Mouse (Mus musculus) adrenal gland, postnatal 10 days (tissue): ENCODE results near the gene Slc16a5. TPM values are rescaled to one million over a fixed set of nuclear protein-coding genes. Genes with fewer than 3 reads are reported as not detected.

Experiments
- DNase-seq: peaks from one replicate; pipeline ENCODE4 v3.0.0; 2021; ENCODE audit warnings: mixed read lengths
- long read RNA-seq, 2 experiments: library from polyadenylated mRNA; stranded (forward); transcript quantifications; one replicate each; pipeline ENCODE4 v2.0.0; 2021
- total RNA-seq, 2 experiments: library from RNA; stranded (reverse); gene quantifications; 2 replicates each; pipeline ENCODE4 v1.2.3; 2021

Gene Slc16a5
- 1 to 10 TPM in 1 of 2 experiments, under 1 TPM in 1; 0.88 to 3.5 TPM for total RNA-seq
- long read RNA-seq, experiment 1, partial matches to known transcripts = 0 of 3 reads
- long read RNA-seq, experiment 1, other reads (novel, unspliced or antisense) = 3 of 3 reads
- long read RNA-seq, experiment 2, partial matches to known transcripts = 0 of 1 reads
- long read RNA-seq, experiment 2, other reads (novel, unspliced or antisense) = 1 of 1 reads

GRCm38 (mm10) chr11:115462243-115462891 lies at the start of gene Slc16a5:
Gene Slc16a5, plus strand, starts transcription at chr11:115462474.
- no peak for DNase-seq

- DNase-seq = peak; percentile 96
Measured at GRCm38 (mm10) chr11:115419531-115420237, 42.6 kb upstream of the Slc16a5 start, which contains the start of the genes Atp5h and Kctd2. Gene Atp5h, minus strand, starts transcription at chr11:115419962. Gene Kctd2, plus strand, starts transcription at chr11:115420128.

GRCm38 (mm10) chr11:115420336-115421190 lies 41.7 kb upstream of the Slc16a5 start:
- peak; percentile 77 for DNase-seq

GRCm38 (mm10) chr11:115421328-115421727 lies 40.9 kb upstream of the Slc16a5 start:
- DNase-seq = no peak

GRCm38 (mm10) chr11:115421972-115422371 lies 40.3 kb upstream of the Slc16a5 start:
- no peak for DNase-seq

- DNase-seq = no peak
Measured at GRCm38 (mm10) chr11:115423091-115423490, 39.2 kb upstream of the Slc16a5 start.

- DNase-seq = no peak
Measured at GRCm38 (mm10) chr11:115424666-115425065, 37.6 kb upstream of the Slc16a5 start.

GRCm38 (mm10) chr11:115425671-115426070 lies 36.6 kb upstream of the Slc16a5 start:
- DNase-seq = no peak

- DNase-seq = peak; percentile 80
Measured at GRCm38 (mm10) chr11:115427482-115428331, 34.6 kb upstream of the Slc16a5 start.

- DNase-seq = no peak
Measured at GRCm38 (mm10) chr11:115429307-115429706, 33.0 kb upstream of the Slc16a5 start.

- no peak for DNase-seq
Measured at GRCm38 (mm10) chr11:115430561-115430960, 31.7 kb upstream of the Slc16a5 start.

GRCm38 (mm10) chr11:115432814-115433213 lies 29.5 kb upstream of the Slc16a5 start:
- DNase-seq = no peak

- DNase-seq = no peak
Measured at GRCm38 (mm10) chr11:115433342-115433741, 28.9 kb upstream of the Slc16a5 start.

GRCm38 (mm10) chr11:115435596-115436337 lies 26.5 kb upstream of the Slc16a5 start:
- DNase-seq = no peak

- no peak for DNase-seq
Measured at GRCm38 (mm10) chr11:115437571-115438122, 24.6 kb upstream of the Slc16a5 start.

GRCm38 (mm10) chr11:115439326-115439725 lies 22.9 kb upstream of the Slc16a5 start:
- DNase-seq = no peak

- no peak for DNase-seq
Measured at GRCm38 (mm10) chr11:115439906-115440595, 22.2 kb upstream of the Slc16a5 start, which contains the start of gene Trim80. Gene Trim80, plus strand, starts transcription at chr11:115440545.

- DNase-seq = no peak
Measured at GRCm38 (mm10) chr11:115441417-115441816, 20.9 kb upstream of the Slc16a5 start.

GRCm38 (mm10) chr11:115446906-115447305 lies 15.4 kb upstream of the Slc16a5 start:
- DNase-seq = peak; percentile 69
